Mouse (Mus musculus) kidney, adult 2 months (tissue): ENCODE data around the gene Gm21188.
"Not testable (repeated sequence)": the region's sequence is repeated elsewhere in the genome, so short reads cannot be mapped to it uniquely, and the experiment has no call there.

Experiments
- CTCF ChIP-seq: fragments of 200-500 bp; conservative IDR thresholded peaks from 2 replicates; pipeline ENCODE4 v1.5.1; 2011; ENCODE audit warnings: low read depth, mild to moderate bottlenecking, control low read depth, low read length, moderate library complexity, mixed read lengths; ENCODE audit not compliant: insufficient read depth, insufficient read length
- POLR2A ChIP-seq: fragments of 200-500 bp; IDR thresholded peaks from one replicate; pipeline ENCODE4 v1.6.1; 2011; ENCODE audit warnings: low read depth, low read length, control low read depth

DNA sequence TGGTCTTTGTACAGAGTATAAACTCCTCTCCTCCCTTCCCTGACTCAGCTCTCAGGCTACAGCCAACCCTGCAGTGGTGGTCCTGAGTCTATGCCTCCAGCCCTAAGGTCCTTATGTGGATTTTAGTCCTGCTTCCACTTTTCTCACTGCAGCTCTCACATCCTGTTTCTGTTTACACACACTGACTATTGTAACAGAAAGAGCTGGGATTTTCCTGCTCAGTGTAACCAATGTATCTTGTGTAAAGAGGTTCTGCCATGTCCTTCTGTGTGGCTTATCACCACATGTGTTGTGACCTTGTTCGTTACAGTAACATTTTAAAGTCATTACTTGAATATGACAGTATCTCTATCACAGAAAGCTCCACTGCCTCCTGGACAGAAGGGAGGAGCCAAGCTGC is 27.6 kb upstream of the Gm21188 start:
- not testable (repeated sequence) for TF ChIP-seq CTCF, POLR2A
